Mouse (Mus musculus): ENCODE results near the gene Acad8. TPM values are rescaled to one million over a fixed set of nuclear protein-coding genes. Genes with fewer than 3 reads are reported as not detected.

The Acad8 gene
- total and polyA plus RNA-seq, 2 experiments from 2014 or later: 24.7 to 27.1 TPM

DNA sequence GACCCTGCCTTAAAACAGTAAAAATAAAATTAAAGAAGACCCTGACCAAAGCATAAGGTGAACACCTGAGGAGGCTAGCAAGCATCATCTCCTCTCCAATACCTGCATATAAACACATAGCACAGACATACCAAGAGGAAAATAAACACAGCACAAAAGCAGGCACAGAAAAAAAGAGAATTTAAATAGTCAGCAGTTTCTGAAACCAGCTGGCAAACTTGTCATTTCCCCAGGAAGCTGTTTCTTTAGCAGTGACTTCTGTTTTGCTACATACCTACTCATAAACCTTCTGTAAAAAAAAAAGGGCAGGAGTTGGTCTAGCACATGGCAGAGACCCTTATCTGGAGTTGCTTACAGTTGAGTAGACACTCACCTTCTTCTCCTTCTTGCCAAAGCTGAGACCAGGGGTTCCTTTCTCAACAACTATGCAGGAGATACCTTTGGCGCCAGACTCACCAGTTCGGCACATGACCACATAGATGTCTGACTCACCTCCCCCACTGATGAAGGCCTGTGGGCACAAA lies 14.2 kb downstream of the Acad8 start:
- no peak overlapping the region for H3K9ac ChIP-seq
- ATAC-seq: no peak
- H3K4me3 ChIP-seq (ENCODE audit: low read depth, low read length): no peak overlapping the region
- H3K27me3 ChIP-seq (ENCODE audit: insufficient read depth, low read length): no peaks in the 10 kb centered on the region
- TF ChIP-seq CTCF (IDR thresholded peaks at IDR 0.05; ENCODE audit: low read depth): no peak
- H3K4me1 ChIP-seq (ENCODE audit: insufficient read depth): no peaks in the 10 kb centered on the region
- H3K4me2 ChIP-seq (ENCODE audit: low read depth): no peak overlapping the region
- DNase-seq: no peak
- 84% methylated on average over 2 of the region's 2 CpGs for WGBS
- H3K27ac ChIP-seq (ENCODE audit: low read depth, low read length): no peak overlapping the region
- no peaks in the 10 kb centered on the region for H3K9me3 ChIP-seq (ENCODE audit: low read length)
- H3K36me3 ChIP-seq (ENCODE audit: insufficient read depth): peaks cover 48% of the 10 kb centered on the region

DNA sequence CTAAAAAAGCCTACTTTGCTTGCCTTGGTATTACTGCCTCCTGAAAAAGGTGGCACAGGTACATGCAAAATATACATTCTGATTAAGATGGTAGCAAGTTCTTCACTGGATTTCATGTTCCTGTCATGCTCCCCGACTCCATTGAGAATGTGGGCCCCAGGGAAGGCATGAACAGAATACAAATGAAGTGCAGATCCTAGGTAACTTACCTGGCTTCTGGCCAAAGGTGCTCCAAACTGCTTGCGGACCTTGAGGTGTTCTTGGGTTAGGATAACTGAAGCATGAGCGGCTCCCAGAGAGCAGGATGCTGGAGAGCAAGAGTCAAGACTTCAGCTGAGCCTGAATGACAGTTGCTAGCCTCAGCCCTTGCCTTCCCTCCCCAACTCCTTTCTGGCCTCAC lies 20.6 kb downstream of the Acad8 start:
- ATAC-seq: no peak
- no peaks in the 10 kb centered on the region for H3K4me1 ChIP-seq (ENCODE audit: insufficient read depth)
- no peak overlapping the region for H3K4me3 ChIP-seq (ENCODE audit: low read depth, low read length)
- DNase-seq: no peak
- peaks cover 40% of the 10 kb centered on the region for H3K36me3 ChIP-seq (ENCODE audit: insufficient read depth)
- H3K27ac ChIP-seq (ENCODE audit: low read depth, low read length): no peak overlapping the region
- TF ChIP-seq CTCF (IDR thresholded peaks at IDR 0.05; ENCODE audit: low read depth): no peak
- no peaks in the 10 kb centered on the region for H3K9me3 ChIP-seq (ENCODE audit: low read length)
- no peak overlapping the region for H3K9ac ChIP-seq
- no peaks in the 10 kb centered on the region for H3K27me3 ChIP-seq (ENCODE audit: insufficient read depth, low read length)
- WGBS: 83% methylated on average over 3 of the region's 3 CpGs
- H3K4me2 ChIP-seq (ENCODE audit: low read depth): no peak overlapping the region

DNA sequence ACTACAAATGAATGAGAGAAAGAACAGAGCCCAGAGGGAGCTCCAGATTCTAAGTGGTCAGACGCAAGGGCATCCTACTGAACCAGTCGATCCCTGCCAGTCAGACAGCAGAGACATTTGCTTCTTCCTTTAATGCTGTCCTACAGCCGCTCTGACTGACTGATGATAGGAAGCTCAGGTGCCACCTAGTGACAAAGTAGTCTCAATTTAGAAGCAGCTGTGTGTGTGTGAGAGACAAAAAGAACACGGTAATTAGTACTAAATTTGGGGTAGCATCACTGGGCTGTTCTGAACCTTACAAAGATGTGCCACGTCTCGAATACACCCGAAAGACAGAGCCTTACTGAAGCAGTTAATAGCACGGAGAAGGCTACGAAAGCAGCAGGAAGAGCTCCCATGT lies 21.6 kb downstream of the Acad8 start:
- Histone ChIP-seq H3K27me3 (ENCODE audit: insufficient read depth, low read length) (no peaks in the 10 kb centered on the region), H3K9ac (no peak overlapping the region), H3K36me3 (ENCODE audit: insufficient read depth) (peaks cover 43% of the 10 kb centered on the region), H3K9me3 (ENCODE audit: low read length) (no peaks in the 10 kb centered on the region), H3K4me2 (ENCODE audit: low read depth) (no peak overlapping the region), H3K4me1 (ENCODE audit: insufficient read depth) (no peaks in the 10 kb centered on the region), H3K4me3 (ENCODE audit: low read depth, low read length) (no peak overlapping the region), H3K27ac (ENCODE audit: low read depth, low read length) (no peak overlapping the region)
- 80% methylated on average over 9 of the region's 9 CpGs for WGBS
- no peak for TF ChIP-seq CTCF (IDR thresholded peaks at IDR 0.05; ENCODE audit: low read depth)
- DNase-seq (peak; percentile 15), ATAC-seq (no peak)

DNA sequence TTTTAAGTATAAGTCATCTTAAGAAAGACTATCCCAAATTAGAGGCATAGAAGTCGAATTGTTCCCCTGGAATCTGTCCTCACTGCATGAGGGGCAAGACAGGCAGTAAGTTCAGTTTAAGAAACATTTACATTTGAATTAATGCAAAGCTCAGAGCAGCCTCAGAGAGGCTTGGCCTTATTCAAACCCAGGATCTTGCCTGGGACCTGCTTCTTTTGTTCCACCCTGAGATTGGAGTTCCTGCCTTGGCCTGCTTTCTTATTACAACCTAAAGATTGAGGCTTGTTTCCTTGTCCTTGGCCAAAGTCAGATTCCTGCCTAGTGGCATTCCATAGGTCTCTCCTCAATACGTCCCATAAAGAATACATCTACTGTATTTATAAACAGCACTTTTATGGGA lies 51.6 kb downstream of the Acad8 start:
- DNase-seq (no peak), ATAC-seq (no peak)
- TF ChIP-seq CTCF (IDR thresholded peaks at IDR 0.05; ENCODE audit: low read depth): no peak
- Histone ChIP-seq H3K4me1 (ENCODE audit: insufficient read depth) (no peaks in the 10 kb centered on the region), H3K27me3 (ENCODE audit: insufficient read depth, low read length) (no peaks in the 10 kb centered on the region), H3K36me3 (ENCODE audit: insufficient read depth) (no peaks in the 10 kb centered on the region), H3K9ac (no peak overlapping the region), H3K4me2 (ENCODE audit: low read depth) (no peak overlapping the region), H3K9me3 (ENCODE audit: low read length) (no peaks in the 10 kb centered on the region), H3K4me3 (ENCODE audit: low read depth, low read length) (no peak overlapping the region), H3K27ac (ENCODE audit: low read depth, low read length) (no peak overlapping the region)
- WGBS: 42% methylated on average over 2 of the region's 2 CpGs

DNA sequence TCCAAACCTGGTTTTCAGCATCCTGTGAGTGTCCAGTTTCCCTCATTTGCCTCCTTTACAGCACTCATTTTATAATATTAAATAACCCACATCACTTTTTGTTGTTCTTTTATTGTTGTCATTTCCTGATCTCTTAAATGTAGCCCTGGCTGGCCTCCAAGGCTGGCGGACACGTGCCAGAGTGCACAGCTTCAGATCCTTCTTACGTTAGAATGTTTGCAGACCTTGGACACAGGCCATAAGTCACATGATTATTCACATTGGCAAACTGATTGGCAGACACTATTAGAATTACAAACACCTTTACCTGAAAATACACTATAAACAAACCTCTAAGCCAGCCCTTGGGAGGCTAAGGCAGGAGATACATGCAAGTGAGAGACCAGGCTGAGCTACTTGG lies 75.2 kb downstream of the Acad8 start:
- no peak for DNase-seq
- H3K4me3 ChIP-seq (ENCODE audit: low read depth, low read length): no peak overlapping the region
- H3K4me1 ChIP-seq (ENCODE audit: insufficient read depth): no peaks in the 10 kb centered on the region
- H3K36me3 ChIP-seq (ENCODE audit: insufficient read depth): no peaks in the 10 kb centered on the region
- no peaks in the 10 kb centered on the region for H3K9me3 ChIP-seq (ENCODE audit: low read length)
- no peak overlapping the region for H3K27ac ChIP-seq (ENCODE audit: low read depth, low read length)
- no peak for ATAC-seq
- TF ChIP-seq CTCF (IDR thresholded peaks at IDR 0.05; ENCODE audit: low read depth): no peak
- H3K9ac ChIP-seq: no peak overlapping the region
- no peaks in the 10 kb centered on the region for H3K27me3 ChIP-seq (ENCODE audit: insufficient read depth, low read length)
- 25% methylated on average over 3 of the region's 3 CpGs for WGBS
- no peak overlapping the region for H3K4me2 ChIP-seq (ENCODE audit: low read depth)

Other genes starting within 250 kb of the Acad8 start
- 2.8 and 2.9 TPM in 2 replicates for gene Glb1l2, start 193.1 kb downstream of the Acad8 start, total RNA-seq (2014; rRNA removed)
- gene Glb1l2, start 193.1 kb downstream of the Acad8 start, polyA plus RNA-seq (2015; fragmentation: Nextera tagmentation; extraction: Ambion mirVana): 1.7 and 1.9 TPM in 2 replicates
- 0.23 TPM in 1 of 2 replicates, not detected in the other for gene Glb1l3, start 138.7 kb downstream of the Acad8 start, total RNA-seq (2014; rRNA removed)
- 0.14 TPM in 1 of 2 replicates, not detected in the other for gene Glb1l3, start 138.7 kb downstream of the Acad8 start, polyA plus RNA-seq (2015; fragmentation: Nextera tagmentation; extraction: Ambion mirVana)
- gene Gm1110, start 76.5 kb downstream of the Acad8 start, total RNA-seq (2014; rRNA removed): 0.33 TPM in 1 of 2 replicates, not detected in the other
- 0.43 and 0.90 TPM in 2 replicates for gene Gm1110, start 76.5 kb downstream of the Acad8 start, polyA plus RNA-seq (2015; fragmentation: Nextera tagmentation; extraction: Ambion mirVana)
- gene Thyn1, start 144 bp upstream of the Acad8 start, total RNA-seq (2014; rRNA removed): 83.2 and 108 TPM in 2 replicates
- 181 and 209 TPM in 2 replicates for gene Thyn1, start 144 bp upstream of the Acad8 start, polyA plus RNA-seq (2015; fragmentation: Nextera tagmentation; extraction: Ambion mirVana)
- gene Vps26b, start 30.5 kb upstream of the Acad8 start, total RNA-seq (2014; rRNA removed): 160 and 161 TPM in 2 replicates
- gene Vps26b, start 30.5 kb upstream of the Acad8 start, polyA plus RNA-seq (2015; fragmentation: Nextera tagmentation; extraction: Ambion mirVana): 76.1 and 86.1 TPM in 2 replicates
- 19.8 and 23.1 TPM in 2 replicates for gene Ncapd3, start 30.6 kb upstream of the Acad8 start, total RNA-seq (2014; rRNA removed)
- gene Ncapd3, start 30.6 kb upstream of the Acad8 start, polyA plus RNA-seq (2015; fragmentation: Nextera tagmentation; extraction: Ambion mirVana): 3.6 and 6.2 TPM in 2 replicates
- 37.1 and 44.0 TPM in 2 replicates for gene Jam3, start 155.9 kb upstream of the Acad8 start, total RNA-seq (2014; rRNA removed)
- 20.6 and 27.7 TPM in 2 replicates for gene Jam3, start 155.9 kb upstream of the Acad8 start, polyA plus RNA-seq (2015; fragmentation: Nextera tagmentation; extraction: Ambion mirVana)

All from forebrain, postnatal 0 days (tissue).